Mouse (Mus musculus): ENCODE measurements around the gene Retreg1. TPM values are rescaled to one million over a fixed set of nuclear protein-coding genes. Genes with fewer than 3 reads are reported as not detected.
A peak's percentile ranks its signal among the peaks of the same experiment; 100 is the strongest.
"Not testable (repeated sequence)": the region's sequence is repeated elsewhere in the genome, so short reads cannot be mapped to it uniquely, and the experiment has no call there.

The Retreg1 gene
- polyA plus RNA-seq, 1 experiment from 2014 or later = 4.2 TPM

DNA sequence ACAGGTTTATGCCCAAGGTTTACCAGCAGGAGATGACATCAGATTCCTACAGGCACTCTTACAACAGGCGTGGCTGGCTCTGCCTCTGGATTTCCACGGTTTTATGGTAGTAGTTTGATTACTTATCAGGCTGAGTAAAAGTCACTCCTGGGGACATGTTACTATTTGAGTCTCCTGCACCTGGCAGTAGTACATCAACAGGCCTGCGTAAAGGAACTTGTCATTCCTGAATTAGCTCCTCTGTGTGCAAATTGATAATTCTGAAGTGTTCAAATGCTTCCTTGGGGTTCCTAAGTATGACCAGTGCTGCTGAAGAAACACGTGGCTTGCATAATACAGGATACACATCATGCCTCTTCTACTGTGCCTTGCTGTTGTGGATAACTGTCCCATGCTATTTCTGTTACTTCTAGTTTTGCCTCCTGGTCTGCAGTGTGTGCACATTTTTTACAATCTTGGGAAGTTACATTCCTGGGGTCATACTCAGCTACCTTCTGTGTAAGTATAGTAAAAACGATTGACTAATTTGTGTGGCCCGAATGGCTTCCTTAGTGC is 123.3 kb downstream of the Retreg1 start:
- ATAC-seq (ENCODE audit: low FRiP score) (no peak), DNase-seq (ENCODE audit: low spot score, missing footprints) (no peak)
- WGBS = 83% methylated on average over 6 of the region's 6 CpGs
- Histone ChIP-seq H3K36me3 (ENCODE audit: control insufficient read depth, insufficient read depth, low read length) (no peaks in the 10 kb centered on the region), H3K27ac (ENCODE audit: low read depth, low read length) (no peak overlapping the region), H3K4me1 (ENCODE audit: control insufficient read depth, insufficient read depth, low read length) (no peaks in the 10 kb centered on the region), H3K27me3 (ENCODE audit: control insufficient read depth, insufficient read depth, low read length) (no peaks in the 10 kb centered on the region), H3K9ac (ENCODE audit: low read length) (no peak overlapping the region), H3K4me2 (no peak overlapping the region), H3K4me3 (ENCODE audit: low read depth, low read length) (no peak overlapping the region), H3K9me3 (ENCODE audit: control insufficient read depth, low read length) (no peaks in the 10 kb centered on the region)

DNA sequence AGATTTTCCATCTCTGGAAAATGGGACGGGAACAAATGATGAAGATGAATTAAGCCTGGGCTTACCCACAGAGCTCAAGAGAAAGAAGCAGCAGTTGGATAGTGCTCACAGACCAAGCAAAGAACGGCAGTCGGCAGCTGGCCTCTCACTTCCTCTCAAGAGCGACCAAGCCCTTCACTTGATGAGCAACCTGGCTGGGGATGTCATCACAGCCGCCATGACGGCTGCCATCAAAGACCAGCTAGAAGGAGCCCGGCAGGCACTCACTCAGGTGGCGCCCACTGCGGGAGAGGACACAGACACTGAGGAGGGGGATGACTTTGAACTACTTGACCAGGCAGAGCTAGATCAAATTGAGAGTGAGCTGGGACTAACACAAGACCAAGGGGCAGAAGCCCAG is 128.6 kb downstream of the Retreg1 start:
- Histone ChIP-seq H3K4me2 (no peak overlapping the region), H3K27ac (ENCODE audit: low read depth, low read length) (no peak overlapping the region), H3K9me3 (ENCODE audit: control insufficient read depth, low read length) (no peaks in the 10 kb centered on the region), H3K9ac (ENCODE audit: low read length) (no peak overlapping the region), H3K4me1 (ENCODE audit: control insufficient read depth, insufficient read depth, low read length) (no peaks in the 10 kb centered on the region), H3K4me3 (ENCODE audit: low read depth, low read length) (no peak overlapping the region), H3K36me3 (ENCODE audit: control insufficient read depth, insufficient read depth, low read length) (no peaks in the 10 kb centered on the region), H3K27me3 (ENCODE audit: control insufficient read depth, insufficient read depth, low read length) (no peaks in the 10 kb centered on the region)
- no peak for ATAC-seq (ENCODE audit: low FRiP score)
- no peak for DNase-seq (ENCODE audit: low spot score, missing footprints)
- 91% methylated on average over 9 of the region's 9 CpGs for WGBS

DNA sequence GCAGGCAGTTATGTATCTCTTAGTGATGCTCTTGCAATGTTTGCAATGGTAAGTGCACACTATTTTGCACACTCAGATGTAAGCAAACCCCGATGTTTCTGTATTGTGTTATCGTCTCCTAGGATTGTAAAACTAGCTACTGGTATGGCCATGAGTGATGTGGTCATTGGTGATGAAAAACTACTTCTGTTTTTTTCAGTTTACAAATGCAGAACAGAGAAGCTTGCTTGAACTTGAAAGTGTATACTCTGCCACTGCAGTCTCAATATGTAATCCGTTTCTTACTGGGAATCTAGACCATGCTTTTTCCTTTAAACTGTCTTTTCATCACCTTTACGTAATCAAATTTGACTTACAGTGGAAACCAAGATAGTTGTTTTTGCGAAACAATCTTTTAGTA is 129.8 kb downstream of the Retreg1 start:
- ATAC-seq (ENCODE audit: low FRiP score) = no peak
- Histone ChIP-seq H3K9me3 (ENCODE audit: control insufficient read depth, low read length) (no peaks in the 10 kb centered on the region), H3K36me3 (ENCODE audit: control insufficient read depth, insufficient read depth, low read length) (no peaks in the 10 kb centered on the region), H3K9ac (ENCODE audit: low read length) (no peak overlapping the region), H3K4me2 (no peak overlapping the region), H3K4me3 (ENCODE audit: low read depth, low read length) (no peak overlapping the region), H3K27me3 (ENCODE audit: control insufficient read depth, insufficient read depth, low read length) (no peaks in the 10 kb centered on the region), H3K27ac (ENCODE audit: low read depth, low read length) (no peak overlapping the region), H3K4me1 (ENCODE audit: control insufficient read depth, insufficient read depth, low read length) (no peaks in the 10 kb centered on the region)
- no peak for DNase-seq (ENCODE audit: low spot score, missing footprints)
- 90% methylated on average over 5 of the region's 5 CpGs for WGBS

DNA sequence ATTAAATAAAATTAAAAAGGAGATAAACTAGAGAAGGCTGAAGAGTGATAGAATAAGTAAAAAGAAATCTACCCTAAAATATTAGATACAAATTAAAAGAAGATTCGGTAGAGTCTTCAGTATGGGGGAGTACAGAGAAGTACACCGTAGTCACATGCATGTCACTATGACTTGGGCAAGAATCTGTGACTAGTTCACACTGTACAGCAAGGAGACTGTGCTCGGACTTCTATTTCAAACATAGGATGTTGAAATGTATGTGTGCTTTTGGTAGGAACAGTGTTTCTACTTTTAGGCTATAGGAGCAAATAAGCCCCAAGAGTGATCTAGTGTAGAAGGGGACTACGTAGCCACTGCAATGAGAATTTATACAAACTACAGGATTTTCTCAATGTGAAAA is 131.4 kb downstream of the Retreg1 start:
- H3K27ac ChIP-seq (ENCODE audit: low read depth, low read length) = no peak overlapping the region
- no peak overlapping the region for H3K4me3 ChIP-seq (ENCODE audit: low read depth, low read length)
- WGBS = 90% methylated on average over 4 of the region's 4 CpGs
- no peak overlapping the region for H3K4me2 ChIP-seq
- no peak overlapping the region for H3K9ac ChIP-seq (ENCODE audit: low read length)
- H3K36me3 ChIP-seq (ENCODE audit: control insufficient read depth, insufficient read depth, low read length) = no peaks in the 10 kb centered on the region
- no peak for ATAC-seq (ENCODE audit: low FRiP score)
- H3K27me3 ChIP-seq (ENCODE audit: control insufficient read depth, insufficient read depth, low read length) = no peaks in the 10 kb centered on the region
- H3K9me3 ChIP-seq (ENCODE audit: control insufficient read depth, low read length) = no peaks in the 10 kb centered on the region
- DNase-seq (ENCODE audit: low spot score, missing footprints) = no peak
- no peaks in the 10 kb centered on the region for H3K4me1 ChIP-seq (ENCODE audit: control insufficient read depth, insufficient read depth, low read length)

DNA sequence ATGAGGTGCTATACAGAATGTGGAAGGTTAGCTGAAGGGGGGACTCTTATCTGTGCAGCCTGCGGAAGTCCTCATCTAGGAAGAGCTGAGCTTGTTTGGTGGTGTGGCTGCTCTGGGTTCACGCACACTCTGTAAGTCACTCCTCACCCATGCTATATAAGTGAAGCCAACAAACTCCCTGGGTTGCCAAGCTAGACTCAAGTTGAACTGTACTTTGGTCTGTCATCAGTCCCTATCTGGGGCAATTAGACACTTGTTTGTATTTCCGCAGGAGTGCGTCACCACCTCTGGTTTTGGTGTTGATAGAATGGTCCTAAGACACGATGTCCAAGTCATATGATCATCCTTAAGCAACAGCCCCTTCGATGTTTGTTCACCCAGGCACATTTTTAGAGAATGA is 132.8 kb downstream of the Retreg1 start:
- Histone ChIP-seq H3K4me2 (no peak overlapping the region), H3K36me3 (ENCODE audit: control insufficient read depth, insufficient read depth, low read length) (no peaks in the 10 kb centered on the region), H3K27me3 (ENCODE audit: control insufficient read depth, insufficient read depth, low read length) (no peaks in the 10 kb centered on the region), H3K27ac (ENCODE audit: low read depth, low read length) (no peak overlapping the region), H3K4me3 (ENCODE audit: low read depth, low read length) (no peak overlapping the region), H3K4me1 (ENCODE audit: control insufficient read depth, insufficient read depth, low read length) (no peaks in the 10 kb centered on the region), H3K9ac (ENCODE audit: low read length) (no peak overlapping the region), H3K9me3 (ENCODE audit: control insufficient read depth, low read length) (no peaks in the 10 kb centered on the region)
- DNase-seq (ENCODE audit: low spot score, missing footprints) (no peak), ATAC-seq (ENCODE audit: low FRiP score) (no peak)
- 92% methylated on average over 6 of the region's 6 CpGs for WGBS

DNA sequence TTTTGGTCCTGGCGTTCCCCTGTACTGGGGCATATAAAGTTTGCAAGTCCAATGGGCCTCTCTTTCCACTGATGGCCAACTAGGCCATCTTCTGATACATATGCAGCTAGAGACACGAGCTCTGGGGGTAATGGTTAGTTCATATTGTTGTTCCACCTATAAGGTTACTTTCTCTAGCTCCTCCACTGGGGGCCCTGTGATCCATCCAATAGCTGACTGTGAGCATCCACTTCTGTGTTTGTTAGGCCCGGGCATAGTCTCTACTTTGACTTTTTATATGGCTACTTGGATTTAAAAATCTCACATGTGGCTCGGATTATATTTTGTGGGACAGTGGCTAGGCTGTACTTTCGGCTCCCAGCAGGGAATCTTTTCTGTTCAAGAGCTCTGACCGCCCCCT is 140.6 kb downstream of the Retreg1 start:
- WGBS = 19% methylated on average over 6 of the region's 6 CpGs
- not testable (repeated sequence) for DNase-seq (ENCODE audit: low spot score, missing footprints); H3K27me3 ChIP-seq (ENCODE audit: control insufficient read depth, insufficient read depth, low read length); H3K36me3 ChIP-seq (ENCODE audit: control insufficient read depth, insufficient read depth, low read length); H3K9me3 ChIP-seq (ENCODE audit: control insufficient read depth, low read length)
- Histone ChIP-seq H3K4me1 (ENCODE audit: control insufficient read depth, insufficient read depth, low read length) (peaks cover 15% of the 10 kb centered on the region), H3K9ac (ENCODE audit: low read length) (peak overlapping the region; percentile 55), H3K27ac (ENCODE audit: low read depth, low read length) (peak overlapping the region; percentile 17), H3K4me3 (ENCODE audit: low read depth, low read length) (peak overlapping the region; percentile 98), H3K4me2 (peak overlapping the region; percentile 51)
- peak; percentile 31 for ATAC-seq (ENCODE audit: low FRiP score)

DNA sequence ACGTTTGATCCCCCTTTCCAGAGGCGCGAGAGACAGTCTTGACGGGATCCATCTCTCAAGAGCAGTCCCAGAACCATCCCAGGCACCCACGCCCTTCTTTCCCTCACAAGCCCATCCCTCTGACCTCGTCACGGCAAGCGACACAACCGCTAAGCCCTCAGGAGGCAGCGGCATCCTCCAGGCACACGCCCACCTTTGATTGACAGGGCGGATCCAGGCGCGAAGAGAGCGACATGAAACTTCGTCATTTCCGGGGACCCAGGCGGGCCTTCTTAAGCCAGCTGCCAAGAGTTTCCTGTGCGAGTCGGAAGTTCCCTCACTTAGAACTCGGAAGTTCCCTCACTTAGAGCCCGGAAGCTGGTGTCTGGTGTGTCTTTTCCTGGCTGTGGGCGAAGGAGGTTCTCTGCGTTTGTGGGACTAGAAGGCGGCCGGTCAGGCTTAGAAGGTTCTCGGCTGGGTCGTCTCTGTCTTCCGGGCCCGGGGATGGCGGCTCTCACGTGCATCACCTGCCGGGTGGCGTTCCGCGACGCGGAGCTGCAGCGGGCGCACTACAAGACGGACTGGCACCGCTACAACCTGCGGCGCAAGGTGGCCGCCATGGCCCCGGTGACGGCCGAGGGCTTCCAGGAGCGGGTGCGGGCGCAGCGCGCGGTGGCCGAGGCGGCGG is 141.2 kb downstream of the Retreg1 start, which contains the start of gene Zfp622:
Zfp622 (plus strand) TSS at position 300 of the 667 bp plus-strand sequence.
- DNase-seq (ENCODE audit: low spot score, missing footprints) (peak; percentile 99), ATAC-seq (ENCODE audit: low FRiP score) (peak; percentile 98)
- peak within 1 kb of the TSS; percentile 64 for H3K4me2 ChIP-seq
- peak within 1 kb of the TSS; percentile 65 for H3K27ac ChIP-seq (ENCODE audit: low read depth, low read length)
- no peaks in the 10 kb centered on the region for H3K27me3 ChIP-seq (ENCODE audit: control insufficient read depth, insufficient read depth, low read length)
- H3K36me3 ChIP-seq (ENCODE audit: control insufficient read depth, insufficient read depth, low read length) = no peaks in the 10 kb centered on the region
- 0% methylated on average over 57 of the region's 57 CpGs for WGBS
- peak within 1 kb of the TSS; percentile 81 for H3K9ac ChIP-seq (ENCODE audit: low read length)
- H3K4me3 ChIP-seq (ENCODE audit: low read depth, low read length) = peak within 1 kb of the TSS; percentile 98
- H3K9me3 ChIP-seq (ENCODE audit: control insufficient read depth, low read length) = no peaks in the 10 kb centered on the region
- H3K4me1 ChIP-seq (ENCODE audit: control insufficient read depth, insufficient read depth, low read length) = peaks cover 15% of the 10 kb centered on the region

DNA sequence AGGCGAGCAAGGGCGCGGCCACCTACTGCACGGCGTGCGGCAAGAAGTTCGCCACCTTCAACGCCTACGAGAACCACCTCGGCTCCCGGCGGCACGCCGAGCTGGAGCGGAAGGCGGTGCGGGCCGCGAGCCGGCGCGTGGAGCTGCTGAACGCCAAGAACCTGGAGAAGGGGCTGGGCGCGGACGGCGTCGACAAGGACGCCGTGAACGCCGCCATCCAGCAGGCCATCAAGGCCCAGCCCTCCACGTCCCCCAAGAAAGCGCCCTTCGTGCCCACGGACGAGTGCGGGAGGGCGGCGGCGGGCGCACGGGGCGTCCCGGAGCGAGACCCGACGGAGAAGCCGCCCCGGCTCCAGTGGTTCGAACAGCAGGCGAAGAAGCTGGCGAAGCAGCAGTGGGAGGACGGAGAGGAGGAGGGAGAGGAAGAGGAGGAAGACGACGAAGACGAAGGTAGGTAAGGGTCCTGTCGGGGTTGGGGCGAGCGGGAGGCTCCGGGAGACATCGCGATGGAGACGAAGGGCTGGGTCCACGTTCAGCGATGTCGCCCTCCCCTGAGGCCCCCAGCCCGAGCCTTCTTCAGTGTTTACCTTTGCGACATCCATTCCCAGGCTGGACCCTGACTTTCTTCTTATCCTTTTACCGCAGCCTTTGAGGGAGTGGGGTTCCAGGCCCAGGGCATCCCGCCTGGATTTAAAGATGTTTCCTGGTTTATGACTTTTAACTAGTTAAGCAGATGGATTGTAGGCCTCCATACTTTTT is 141.9 kb downstream of the Retreg1 start:
- DNase-seq (ENCODE audit: low spot score, missing footprints) (peak; percentile 88), ATAC-seq (ENCODE audit: low FRiP score) (no peak; the same call in 1 of the 2 replicates)
- H3K27ac ChIP-seq (ENCODE audit: low read depth, low read length) = peak overlapping the region; percentile 65
- peaks cover 15% of the 10 kb centered on the region for H3K4me1 ChIP-seq (ENCODE audit: control insufficient read depth, insufficient read depth, low read length)
- H3K27me3 ChIP-seq (ENCODE audit: control insufficient read depth, insufficient read depth, low read length) = no peaks in the 10 kb centered on the region
- under 1% methylated on average over 71 of the region's 71 CpGs for WGBS
- peak overlapping the region; percentile 81 for H3K9ac ChIP-seq (ENCODE audit: low read length)
- no peaks in the 10 kb centered on the region for H3K36me3 ChIP-seq (ENCODE audit: control insufficient read depth, insufficient read depth, low read length)
- H3K4me3 ChIP-seq (ENCODE audit: low read depth, low read length) = peak overlapping the region; percentile 98
- H3K4me2 ChIP-seq = peak overlapping the region; percentile 64
- H3K9me3 ChIP-seq (ENCODE audit: control insufficient read depth, low read length) = no peaks in the 10 kb centered on the region

Measured in midbrain, embryonic 11.5 days (tissue).